ENCODE assay signal across 13 mouse cellular contexts in genomic region chr12:112151980-112152362, GRCm38 (mm10). TPM values are rescaled to one million over a fixed set of nuclear protein-coding genes. Genes with fewer than 3 reads are reported as not detected.
DNase-seq lines count a peak whose midpoint lies in the region; ATAC-seq and TF ChIP-seq lines count a peak whose summit lies in the region.
"Had no signal": no experiment of that assay in that cellular context is flagged by ENCODE, and none has a peak within 500 bp of the region (broad histone marks: within the 10 kb centered on the region; RNA-seq: fewer than 3 reads in every experiment).

No protein-coding gene starts in this region.

- WGBS in heart, adult 2 months = 60% methylated on average over 6 of the region's 6 CpGs
- 46% methylated on average over 6 of the region's 6 CpGs for WGBS in lung, postnatal 0 days
- WGBS in lung, adult 2 months = 51% methylated on average over 6 of the region's 6 CpGs
- 15% methylated on average over 6 of the region's 6 CpGs for whole genome bisulfite sequencing in embryonic facial prominence, embryonic 14.5 days
- 51% methylated on average over 6 of the region's 6 CpGs for WGBS in midbrain, embryonic 14.5 days

- H3K4me2 ChIP-seq in lung, postnatal 0 days (replicated peaks; ENCODE audit: low read depth, low read length) = no peak overlapping the region
- H3K4me2 ChIP-seq in embryonic facial prominence, embryonic 14.5 days (ENCODE audit: low read depth, low read length) = peak overlapping the region; percentile 8; the same call in 1 of the 2 replicates
- peak overlapping the region; percentile 28 for H3K4me2 ChIP-seq in midbrain, embryonic 14.5 days (ENCODE audit: low read length)

- no peak overlapping the region for H3K4me3 ChIP-seq in heart, adult 2 months
- no peak overlapping the region for H3K4me3 ChIP-seq in lung, postnatal 0 days (ENCODE audit: low read depth, low read length)
- no peak overlapping the region for H3K4me3 ChIP-seq in lung, adult 2 months (replicated peaks; ENCODE audit: extremely low read depth, low read depth, low read length)
- H3K4me3 ChIP-seq in embryonic facial prominence, embryonic 14.5 days (ENCODE audit: low read depth, low read length) = no peak overlapping the region
- no peak overlapping the region for H3K4me3 ChIP-seq in midbrain, embryonic 14.5 days (replicated peaks; ENCODE audit: low read depth, low read length)

- no peak for TF ChIP-seq CTCF in heart, adult 2 months (IDR thresholded peaks at IDR 0.05)
- TF ChIP-seq CTCF in lung, postnatal 0 days (IDR thresholded peaks at IDR 0.05) = no peak
- TF ChIP-seq CTCF in lung, adult 2 months (IDR thresholded peaks at IDR 0.05; ENCODE audit: insufficient read depth, low read length) = no peak

- TF ChIP-seq EP300 in heart, adult 2 months (IDR thresholded peaks at IDR 0.05; ENCODE audit: insufficient read depth, low read depth, low read length) = no peak
- no peak for TF ChIP-seq EP300 in lung, postnatal 0 days (IDR thresholded peaks at IDR 0.05)

- H3K79me2 ChIP-seq in heart, adult 2 months (replicated peaks; ENCODE audit: control insufficient read depth, insufficient read depth, low read length) = 0 out of 2 replicates have a peak, but pooled peaks cover 1% of the 10 kb centered on the region

- peak overlapping the region; percentile 55 for H3K27ac ChIP-seq in heart, adult 2 months
- peak overlapping the region; percentile 72; the same call in 1 of the 2 replicates for H3K27ac ChIP-seq in lung, postnatal 0 days (ENCODE audit: low read length)
- no peak overlapping the region for H3K27ac ChIP-seq in embryonic facial prominence, embryonic 14.5 days (replicated peaks; ENCODE audit: low read depth, low read length)
- no peak overlapping the region for H3K27ac ChIP-seq in midbrain, embryonic 14.5 days (replicated peaks; ENCODE audit: low read depth, low read length)

- DNase-seq in heart, adult 2 months = no peak
- no peak for DNase-seq in heart, postnatal 25 days (ENCODE audit: low spot score)
- no peak for DNase-seq in lung, postnatal 0 days (ENCODE audit: low spot score)
- no peak for DNase-seq in lung, adult 2 months
- DNase-seq in embryonic facial prominence, embryonic 14.5 days (ENCODE audit: low spot score) = peak; percentile 70
- DNase-seq in midbrain, embryonic 14.5 days = no peak
- DNase-seq in frontal cortex, postnatal 25 days (ENCODE audit: low spot score in 2 of 2) = no peak
- no peak for DNase-seq in ovary, postnatal 14 days (ENCODE audit: low spot score)
- DNase-seq: layer of hippocampus, postnatal 36 days; thymus, postnatal 14 days had no signal

- H3K36me3 ChIP-seq in heart, adult 2 months (ENCODE audit: control insufficient read depth, insufficient read depth, low read length) = no peaks in the 10 kb centered on the region
- no peaks in the 10 kb centered on the region for H3K36me3 ChIP-seq in lung, postnatal 0 days (ENCODE audit: insufficient read depth, low read length)
- H3K36me3 ChIP-seq in embryonic facial prominence, embryonic 14.5 days (ENCODE audit: control insufficient read depth, insufficient read depth, low read length) = peaks cover 4% of the 10 kb centered on the region; the same call in 1 of the 2 replicates
- H3K36me3 ChIP-seq in midbrain, embryonic 14.5 days (ENCODE audit: control insufficient read depth, insufficient read depth, low read length) = peaks cover 3% of the 10 kb centered on the region; the same call in 1 of the 2 replicates

- H3K9ac ChIP-seq in heart, adult 2 months (ENCODE audit: low read depth, low read length) = no peak overlapping the region
- no peak overlapping the region for H3K9ac ChIP-seq in lung, postnatal 0 days (replicated peaks; ENCODE audit: low read depth)
- 0 out of 2 replicates have a peak overlapping the region, but pooled peaks have one; percentile 43 for H3K9ac ChIP-seq in embryonic facial prominence, embryonic 14.5 days (ENCODE audit: low read depth, low read length)
- peak overlapping the region; percentile 29; the same call in 1 of the 2 replicates for H3K9ac ChIP-seq in midbrain, embryonic 14.5 days (replicated peaks; ENCODE audit: low read length)
- H3K9ac ChIP-seq: liver, postnatal 0 days had no signal

- intact Hi-C loops in heart, adult 2 months (cut with DNase I) = no loop called here
- intact Hi-C loops in heart, postnatal 25 days (cut with DNase I) = no loop called here

- no peaks in the 10 kb centered on the region for H3K9me3 ChIP-seq in lung, postnatal 0 days (ENCODE audit: low read length)
- H3K9me3 ChIP-seq in embryonic facial prominence, embryonic 14.5 days (ENCODE audit: control insufficient read depth, low read length) = no peaks in the 10 kb centered on the region
- no peaks in the 10 kb centered on the region for H3K9me3 ChIP-seq in midbrain, embryonic 14.5 days (ENCODE audit: control insufficient read depth, low read length)

- H3K4me1 ChIP-seq in heart, adult 2 months (ENCODE audit: control insufficient read depth, insufficient read depth, low read length) = peaks cover 22% of the 10 kb centered on the region
- peaks cover 10% of the 10 kb centered on the region; the same call in 1 of the 2 replicates for H3K4me1 ChIP-seq in lung, postnatal 0 days (ENCODE audit: insufficient read depth, low read depth, low read length)
- peaks cover 28% of the 10 kb centered on the region for H3K4me1 ChIP-seq in lung, adult 2 months (ENCODE audit: control insufficient read depth, insufficient read depth, low read length)
- H3K4me1 ChIP-seq in embryonic facial prominence, embryonic 14.5 days (ENCODE audit: control insufficient read depth, insufficient read depth, low read length) = peaks cover 54% of the 10 kb centered on the region
- H3K4me1 ChIP-seq in midbrain, embryonic 14.5 days (ENCODE audit: control insufficient read depth, insufficient read depth, low read length) = peaks cover 65% of the 10 kb centered on the region

- no peaks in the 10 kb centered on the region for H3K27me3 ChIP-seq in heart, adult 2 months (ENCODE audit: control insufficient read depth, insufficient read depth, low read length)
- H3K27me3 ChIP-seq in lung, postnatal 0 days (replicated peaks; ENCODE audit: insufficient read depth, low read length) = no peaks in the 10 kb centered on the region; the same call in 1 of the 2 replicates
- no peaks in the 10 kb centered on the region for H3K27me3 ChIP-seq in embryonic facial prominence, embryonic 14.5 days (replicated peaks; ENCODE audit: control insufficient read depth, insufficient read depth, low read length)
- H3K27me3 ChIP-seq in midbrain, embryonic 14.5 days (ENCODE audit: control insufficient read depth, insufficient read depth, low read length) = peaks cover 5% of the 10 kb centered on the region; the same call in 1 of the 2 replicates
- H3K27me3 ChIP-seq: Patski had no signal

- no peak for TF ChIP-seq POLR2A in heart, adult 2 months (IDR thresholded peaks at IDR 0.05; ENCODE audit: insufficient read depth, low read depth, low read length)
- TF ChIP-seq POLR2A in lung, adult 2 months (IDR thresholded peaks at IDR 0.05; ENCODE audit: borderline replicate concordance, extremely low read depth, low read depth, low read length) = no peak

- ATAC-seq in lung, postnatal 0 days = no peak
- ATAC-seq in embryonic facial prominence, embryonic 14.5 days (ENCODE audit: low read depth) = peak; percentile 79
- no peak for ATAC-seq in midbrain, embryonic 14.5 days (ENCODE audit: low FRiP score, low TSS enrichment)

RNA-seq across cellular contexts. Expression of gene Kif26a, which starts 6.0 kb away (rescaled TPM):
- 10 to 100 TPM; 10.7 to 12.0 TPM for total RNA-seq in heart, adult 2 months (2021)
- polyA plus RNA-seq in heart, adult 2 months (2012; rRNA removed) = 7.3 and 8.2 TPM in 2 replicates
- total RNA-seq in heart, postnatal 25 days (2021) = 10 to 100 TPM; 14.3 to 16.6 TPM
- polyA plus RNA-seq in lung, postnatal 0 days (2015; fragmentation: Nextera tagmentation; extraction: Ambion mirVana) = 2.9 and 3.0 TPM in 2 replicates
- polyA plus RNA-seq in lung, adult 2 months (2012; rRNA removed) = 28.8 and 32.4 TPM in 2 replicates
- 4.0 TPM in 2 replicates for polyA plus RNA-seq in embryonic facial prominence, embryonic 14.5 days (2014; fragmentation: Nextera tagmentation; extraction: Ambion mirVana)
- 6.2 and 7.2 TPM in 2 replicates for polyA plus RNA-seq in midbrain, embryonic 14.5 days (2014; fragmentation: Nextera tagmentation; extraction: Ambion mirVana)

RNA-seq across cellular contexts. Expression of gene Aspg, which starts 45.5 kb away (rescaled TPM):
- under 1 TPM; 0.55 to 0.61 TPM for total RNA-seq in heart, adult 2 months (2021)
- 4.4 and 11.1 TPM in 2 replicates for polyA plus RNA-seq in heart, adult 2 months (2012; rRNA removed)
- total RNA-seq in heart, postnatal 25 days (2021) = under 1 TPM; 0.25 to 0.47 TPM
- polyA plus RNA-seq in lung, postnatal 0 days (2015; fragmentation: Nextera tagmentation; extraction: Ambion mirVana) = 2.5 and 2.6 TPM in 2 replicates
- 7.5 and 16.8 TPM in 2 replicates for polyA plus RNA-seq in lung, adult 2 months (2012; rRNA removed)
- 1.4 and 2.6 TPM in 2 replicates for polyA plus RNA-seq in embryonic facial prominence, embryonic 14.5 days (2014; fragmentation: Nextera tagmentation; extraction: Ambion mirVana)
- not detected in 2 replicates for polyA plus RNA-seq in midbrain, embryonic 14.5 days (2014; fragmentation: Nextera tagmentation; extraction: Ambion mirVana)
- total RNA-seq: gastrocnemius, adult 8-10 months had no signal

Comparison
In these comparisons a context has a peak if more than half of its experiments do, and no peak if none do; other contexts are left out.
1. H3K27ac ChIP-seq: peak in heart, adult 2 months (single experiment) and lung, postnatal 0 days (single experiment); none in embryonic facial prominence, embryonic 14.5 days (single experiment) and midbrain, embryonic 14.5 days (single experiment).
2. H3K9ac ChIP-seq: peak in embryonic facial prominence, embryonic 14.5 days (single experiment) and midbrain, embryonic 14.5 days (single experiment); none in heart, adult 2 months (single experiment) and lung, postnatal 0 days (single experiment).